Mouse (Mus musculus) CD8-positive naive resting alpha-beta T cell, adult 57 days (primary cell): ENCODE data around the gene Perp. TPM values are rescaled to one million over a fixed set of nuclear protein-coding genes. Genes with fewer than 3 reads are reported as not detected.

Experiments used
- total RNA-seq: library from RNA; stranded (reverse); gene quantifications from one replicate; pipeline ENCODE4 v1.2.4, GENCODE M21; 2023

Gene Perp
- 0.70 TPM for total RNA-seq

DNA sequence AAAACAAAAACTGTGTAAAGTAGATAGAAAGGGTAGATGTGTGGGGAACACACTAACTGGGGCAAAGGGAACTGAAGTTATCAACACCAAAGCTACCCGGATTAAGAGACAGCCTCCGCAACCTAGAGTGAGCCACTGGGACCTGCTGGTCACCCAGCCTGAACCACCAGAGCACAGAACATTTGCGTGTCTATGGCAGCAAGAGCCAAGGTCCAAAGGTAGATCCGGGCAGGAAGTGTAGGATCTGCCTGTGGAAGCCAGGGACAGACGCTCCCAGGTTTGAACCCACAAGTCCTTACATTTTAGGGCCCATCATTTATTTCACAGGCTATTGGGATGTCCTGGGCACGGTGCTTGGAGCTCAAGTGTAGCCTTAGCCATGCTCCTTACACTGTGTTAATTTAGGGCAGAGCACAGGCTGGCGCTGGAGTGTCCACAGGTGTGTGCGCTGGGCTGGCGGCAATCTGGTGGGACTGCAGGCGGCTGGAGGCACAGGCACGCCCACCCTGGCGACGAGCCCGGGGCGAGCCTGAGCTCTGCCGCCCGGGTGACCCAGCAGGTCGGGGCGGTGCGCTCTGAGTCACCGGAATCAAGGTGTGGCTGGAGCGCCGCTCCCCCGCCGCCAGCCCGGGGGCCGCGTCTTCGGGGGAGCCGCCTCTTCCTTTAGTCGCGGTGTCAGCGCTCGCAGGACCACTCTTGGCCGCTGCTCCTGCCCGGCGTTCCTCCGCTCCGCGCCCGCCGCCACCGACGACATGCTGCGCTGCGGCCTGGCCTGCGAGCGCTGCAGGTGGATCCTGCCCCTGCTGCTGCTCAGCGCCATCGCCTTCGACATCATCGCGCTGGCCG is at the start of gene Perp:
TSS of gene Perp (plus strand) at position 580 of the 846 bp plus-strand sequence.

Other genes with a start within 250 kb of the Perp start
- gene Arfgef3, start 101.1 kb upstream of the Perp start, total RNA-seq = not detected
- not detected for gene Gm4922, start 58.2 kb upstream of the Perp start, total RNA-seq
- gene Tnfaip3, start 170.6 kb downstream of the Perp start, total RNA-seq = 1,380 TPM